Mouse (Mus musculus): ENCODE measurements around the gene Rftn1.

DNA sequence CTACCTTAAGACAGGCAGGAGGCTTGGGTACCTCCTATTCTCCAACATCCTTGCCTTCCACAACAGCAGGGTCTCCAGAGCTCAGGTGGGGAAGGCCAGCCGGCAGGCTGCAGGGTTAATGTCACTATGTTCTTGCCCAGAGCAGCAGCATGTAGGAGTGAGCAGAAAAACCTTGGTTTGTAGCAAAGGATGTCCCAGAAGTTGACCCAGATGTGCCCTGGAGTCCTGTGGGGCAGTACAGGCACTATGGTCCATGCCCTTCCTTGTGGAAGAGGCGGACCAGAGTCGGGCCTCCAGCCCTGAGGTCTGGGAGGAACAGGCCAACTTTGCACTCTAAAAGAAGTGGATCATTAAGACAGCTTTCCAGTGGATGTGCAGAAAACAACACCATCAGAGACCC, 196.8 kb downstream of the Rftn1 start:
- TF ChIP-seq CTCF (IDR thresholded peaks at IDR 0.05; ENCODE audit: low read depth, low read length) (no peak), POLR2A (IDR thresholded peaks at IDR 0.05; ENCODE audit: extremely low read depth, insufficient read depth, low read length) (no peak)
